Mouse (Mus musculus): ENCODE measurements around the gene Idh3g.

Gene Idh3g

DNA sequence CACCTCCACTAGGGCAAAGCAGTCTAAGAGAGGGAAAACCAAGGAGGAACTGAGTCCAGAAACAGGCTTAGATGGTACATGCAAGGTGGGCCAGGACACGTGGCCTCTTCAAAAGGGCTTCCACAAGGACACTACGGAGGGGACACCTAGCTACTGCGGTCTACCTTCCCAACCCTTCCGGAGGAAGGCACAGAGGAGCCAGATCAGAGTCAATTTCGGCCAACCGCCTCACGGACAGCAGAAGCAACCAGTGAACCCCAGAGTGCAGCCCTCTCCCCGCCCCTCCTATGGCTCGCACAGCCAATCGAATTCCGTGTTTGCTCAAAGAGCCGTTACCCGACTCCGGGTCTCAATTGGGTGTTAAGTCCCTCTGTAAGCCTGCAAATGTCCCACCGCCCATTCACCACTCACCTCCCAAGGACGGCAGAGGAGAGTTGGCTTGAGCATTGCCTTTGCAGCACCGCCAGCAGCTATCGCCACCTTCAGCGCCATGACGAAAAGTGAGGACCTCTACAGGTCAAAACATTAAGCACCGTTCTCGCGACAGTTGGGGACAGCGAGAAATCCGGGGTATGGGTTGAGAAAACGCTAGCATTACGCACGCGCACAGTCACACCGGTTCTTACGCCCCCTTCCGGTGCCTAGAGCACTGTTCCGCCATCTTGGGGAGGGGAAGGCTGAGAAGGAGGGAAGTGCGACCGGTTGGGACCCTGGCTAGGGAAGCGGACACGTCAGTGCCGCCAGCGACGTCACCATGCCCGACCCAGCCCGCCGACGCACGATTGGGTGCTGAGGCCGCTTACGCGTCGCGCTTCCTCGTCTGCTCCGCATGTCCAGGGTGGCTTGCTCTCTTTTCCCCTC is at the start of gene Idh3g, which contains the start of gene Ssr4:
Gene Idh3g (minus strand): TSS at position 534 of the 861 bp plus-strand sequence.
Gene Ssr4 (plus strand): TSS at position 665 of the 861 bp plus-strand sequence.
- DNase-seq: peak; percentile 95

DNA sequence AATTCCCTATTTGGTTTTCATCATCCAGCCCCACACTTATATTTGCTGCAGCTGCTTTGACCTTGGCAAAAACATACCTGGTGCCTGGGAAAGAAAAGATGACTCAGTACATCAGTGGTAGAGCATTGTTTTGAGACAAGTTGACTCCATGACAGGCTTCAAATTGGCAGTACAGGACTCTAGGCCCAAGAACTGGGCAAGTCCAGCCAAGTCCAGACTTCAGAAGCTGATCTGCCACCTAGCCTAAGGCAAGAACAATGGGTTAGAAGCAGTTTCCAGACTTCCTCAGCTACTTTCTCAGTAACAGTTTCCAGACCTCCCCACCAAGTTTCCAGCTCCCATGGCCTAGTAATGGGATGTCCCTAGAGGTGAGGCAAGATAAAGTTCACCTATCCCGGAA is 49.0 kb upstream of the Idh3g start:
- no peak for DNase-seq

DNA sequence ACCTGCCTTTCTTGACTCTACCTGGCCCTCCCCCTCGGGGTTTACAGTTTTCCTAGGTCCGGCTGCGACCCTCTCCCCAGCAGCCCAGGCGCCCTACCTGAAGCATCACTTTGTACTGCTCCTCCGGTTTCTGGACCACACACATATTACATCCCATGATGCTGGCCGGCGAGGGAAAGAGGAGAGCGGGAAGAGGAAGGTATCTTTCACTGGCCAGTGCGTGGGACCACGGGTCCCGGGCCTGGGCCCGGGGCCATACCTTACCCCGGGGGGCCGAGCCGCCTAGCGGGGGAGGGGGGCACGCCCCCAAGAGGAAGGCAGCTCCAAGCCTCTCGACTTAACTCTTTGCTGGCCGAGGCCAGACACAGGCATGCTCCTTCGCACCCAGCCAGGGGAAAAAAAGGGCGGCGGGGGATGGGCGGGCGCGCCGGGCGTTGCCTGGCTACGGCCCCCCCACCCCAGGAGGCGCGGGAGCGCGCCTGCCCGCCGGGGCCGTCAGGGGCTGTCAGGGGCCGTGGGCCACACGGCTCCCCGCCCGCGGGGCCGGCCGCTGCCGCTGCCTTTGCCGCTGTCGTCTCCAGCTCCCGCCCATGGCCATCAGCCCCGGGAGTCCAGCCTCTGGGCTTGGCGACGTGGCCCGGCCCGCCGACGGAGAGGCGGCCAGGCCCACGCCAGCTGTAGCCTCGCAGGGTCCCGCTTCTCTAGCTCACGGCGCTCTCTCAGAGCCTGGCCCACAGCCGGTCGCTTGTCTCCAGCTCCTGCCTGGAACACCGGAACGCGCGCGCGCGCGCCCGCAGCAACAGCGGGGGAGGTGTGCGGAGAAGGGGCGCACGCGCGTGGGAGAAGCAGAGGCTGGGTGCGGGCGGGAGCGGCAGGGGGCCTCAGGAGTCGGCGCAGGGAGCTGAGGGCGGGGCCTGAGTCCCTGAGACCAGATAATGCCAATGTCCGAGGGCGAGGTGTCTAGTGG is 37.8 kb upstream of the Idh3g start, which contains the start of gene Pdzd4:
Gene Pdzd4 (minus strand): TSS at position 785 of the 967 bp plus-strand sequence.
- peak; percentile 73 for DNase-seq

DNA sequence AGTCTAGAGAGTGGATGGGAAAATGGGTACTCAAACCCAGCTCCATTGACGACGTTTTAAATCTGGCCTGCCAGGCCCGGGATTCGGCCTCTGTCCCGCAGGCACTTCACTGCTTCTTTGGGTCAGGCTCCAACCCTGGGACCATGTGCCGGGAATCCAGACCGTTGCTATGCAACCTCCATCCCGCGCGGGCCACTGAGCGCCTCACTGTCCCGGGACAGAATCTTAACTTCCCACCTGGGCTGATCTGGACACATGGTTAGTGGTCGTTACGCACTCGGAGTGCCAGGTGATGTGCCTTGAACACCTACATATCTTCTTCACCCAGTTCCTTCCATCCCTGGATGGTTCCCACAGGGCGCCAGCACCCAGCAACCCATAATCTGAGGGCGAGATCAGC is 37.0 kb upstream of the Idh3g start:
- peak; percentile 15 for DNase-seq

DNA sequence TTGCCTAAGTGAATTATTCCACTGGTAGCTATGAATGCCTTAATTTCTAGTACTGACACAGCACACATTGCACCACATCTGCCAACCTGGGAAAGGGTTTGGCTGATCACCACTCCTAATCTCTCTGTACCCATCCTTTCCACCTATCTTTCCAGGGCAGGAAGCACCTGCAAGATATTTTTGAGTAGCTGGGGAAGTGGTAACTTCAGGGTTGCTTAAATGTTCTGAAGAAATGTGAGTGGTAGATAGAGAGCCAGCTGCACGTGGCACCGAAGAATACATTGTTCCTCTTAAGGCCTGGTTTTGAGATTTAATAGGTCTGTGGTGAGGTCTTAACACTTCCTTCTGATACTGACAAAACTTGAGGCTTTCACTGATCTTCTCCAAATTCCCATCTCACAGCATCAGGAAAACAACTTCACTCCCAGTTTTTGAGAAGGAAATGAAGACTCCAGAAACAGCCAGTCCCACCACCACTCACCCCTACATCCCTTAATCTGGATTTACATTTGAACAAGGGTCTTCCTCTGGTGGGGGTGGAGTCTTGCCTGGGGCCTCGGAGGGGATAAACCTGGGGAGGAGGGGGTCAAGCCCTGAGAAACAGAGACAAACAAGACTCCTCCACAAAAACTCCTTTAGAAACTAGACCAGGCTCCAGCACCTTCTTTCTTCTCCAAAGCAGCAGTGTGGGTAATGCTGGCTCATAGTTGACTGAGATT is 30.1 kb upstream of the Idh3g start:
- no peak for DNase-seq

DNA sequence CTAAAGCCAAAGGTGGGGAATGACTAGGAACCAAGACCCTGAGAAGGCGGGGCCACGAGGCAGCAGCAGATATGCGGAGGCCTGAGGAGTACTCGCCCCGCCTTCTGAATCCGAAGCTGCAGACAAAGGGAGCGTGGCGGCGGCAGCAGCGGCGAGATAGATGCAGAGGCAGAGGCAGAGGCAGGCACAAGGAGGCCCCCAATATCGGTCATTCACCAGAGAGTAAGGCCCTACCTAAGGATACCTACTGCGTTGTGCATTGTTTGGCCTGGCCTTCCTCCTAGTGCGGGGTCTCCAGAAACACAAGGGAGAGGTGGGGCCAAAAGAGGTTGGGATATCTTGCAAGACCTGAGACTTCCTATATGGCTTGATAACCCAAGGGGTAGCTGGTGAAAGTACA is 28.4 kb upstream of the Idh3g start:
- DNase-seq: no peak

DNA sequence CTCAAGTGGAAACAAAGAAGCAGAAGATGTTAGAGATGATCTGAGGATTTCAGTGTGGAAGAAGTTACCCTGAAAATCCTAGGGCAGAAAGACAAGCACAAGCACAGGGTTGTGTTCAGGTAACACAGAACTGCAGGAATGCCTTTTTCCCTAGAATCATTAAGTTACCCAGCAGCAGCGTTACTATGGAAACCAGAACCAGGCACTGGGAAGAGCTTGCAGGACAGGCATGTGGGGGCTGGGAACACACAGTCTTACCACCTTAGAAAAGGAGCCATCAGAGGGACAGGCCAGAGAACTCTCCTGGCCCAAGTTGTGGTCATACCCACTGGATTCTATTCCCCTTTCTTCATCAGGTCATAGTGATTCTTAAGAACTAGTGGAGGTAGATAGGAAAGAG is 19.1 kb upstream of the Idh3g start:
- no peak for DNase-seq

DNA sequence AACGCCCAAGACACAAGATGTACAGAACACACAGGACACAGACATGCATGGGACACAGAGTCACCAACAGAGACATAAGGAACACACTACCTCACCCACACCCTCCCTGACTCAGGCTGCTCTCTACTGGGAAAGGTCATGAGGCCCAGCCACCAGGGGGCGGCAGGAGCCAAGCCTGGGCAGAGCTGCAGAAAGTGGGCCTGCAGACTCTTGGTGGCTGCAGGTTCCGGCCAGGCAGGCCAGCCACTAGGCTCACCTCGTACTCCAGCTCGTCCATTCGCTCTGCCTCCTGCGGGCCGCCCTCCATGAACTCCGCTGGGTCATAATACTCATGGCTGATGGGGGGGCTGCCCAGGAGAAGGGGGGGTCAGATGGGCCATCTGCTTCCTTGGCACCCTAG is 11.8 kb upstream of the Idh3g start:
- peak; percentile 86 for DNase-seq

DNA sequence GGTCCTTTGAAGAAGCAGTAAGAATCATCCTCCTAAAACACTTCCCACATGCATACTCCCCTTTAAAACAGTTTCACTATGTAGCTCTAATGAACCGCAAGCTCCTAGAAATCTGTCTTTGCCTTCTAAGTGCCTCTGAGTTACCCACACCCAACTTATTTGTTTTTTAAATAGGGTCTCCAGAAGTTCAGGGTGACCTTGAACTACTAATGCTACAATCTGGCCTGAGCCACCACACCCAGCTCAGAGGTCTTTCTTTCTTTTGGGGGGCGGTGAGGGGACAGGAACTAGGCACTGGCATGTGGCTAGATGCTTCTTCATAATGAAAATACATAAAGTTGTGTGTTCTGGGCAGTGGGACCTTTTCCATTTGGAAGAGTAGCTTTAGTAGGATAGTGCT is 10.8 kb upstream of the Idh3g start:
- no peak for DNase-seq

DNA sequence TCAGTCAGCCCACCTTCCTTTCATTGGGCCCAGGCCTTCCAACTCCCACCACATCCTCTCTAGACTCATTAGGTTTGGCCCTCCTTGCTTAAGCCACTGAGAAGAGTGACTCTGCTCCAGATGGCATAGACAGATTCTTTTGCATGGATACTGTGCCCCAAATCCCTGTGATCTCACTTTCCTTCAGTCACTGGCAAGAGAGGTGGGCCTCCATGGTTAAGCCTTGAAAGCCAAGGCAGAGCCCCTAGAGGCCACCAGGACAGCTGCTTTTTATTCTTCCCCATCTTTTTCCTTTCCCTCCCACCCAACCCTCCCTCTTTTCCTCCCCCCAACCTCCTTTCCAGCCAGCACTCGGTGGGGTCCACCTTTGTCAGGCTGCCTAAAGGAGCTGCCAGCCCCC is 6.8 kb upstream of the Idh3g start:
- no peak for DNase-seq

DNA sequence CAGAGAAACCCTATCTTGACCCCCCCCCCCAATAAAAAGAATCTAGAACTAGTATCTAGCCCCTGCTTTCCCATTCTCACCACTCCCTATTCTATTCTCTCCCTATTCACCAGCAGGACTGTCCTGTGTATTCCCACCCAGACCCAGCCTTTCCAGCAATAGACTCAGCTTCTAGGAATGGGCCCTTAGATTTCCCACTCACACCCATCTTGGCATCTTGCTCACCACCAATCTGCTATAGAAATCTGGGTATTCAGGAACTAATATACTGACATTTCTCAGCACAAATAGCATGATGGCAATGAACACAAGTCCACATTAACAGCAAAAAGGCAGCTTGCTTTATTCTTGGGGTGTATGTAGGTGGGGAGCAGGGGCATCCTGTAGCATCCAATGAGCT is 6.3 kb upstream of the Idh3g start:
- DNase-seq: no peak

DNA sequence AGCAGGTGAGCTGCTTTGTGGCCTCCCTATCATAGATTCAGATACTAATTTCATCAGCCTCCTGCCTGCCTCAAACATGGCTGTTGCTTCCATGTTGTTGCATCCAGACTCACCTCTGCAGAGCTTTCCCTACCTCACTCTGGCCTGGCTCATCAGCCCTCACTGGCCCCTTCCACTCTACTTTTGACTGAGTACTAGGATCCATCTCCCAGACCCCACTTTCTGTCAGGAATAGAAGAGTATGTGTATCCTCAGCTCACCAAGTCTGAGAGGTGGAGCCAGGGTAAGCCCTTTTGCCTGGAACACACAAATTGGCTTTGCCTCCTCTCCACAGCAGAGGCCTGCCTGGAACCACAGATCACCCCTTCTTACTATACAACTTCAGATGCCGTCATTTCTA is 1.8 kb upstream of the Idh3g start:
- no peak for DNase-seq

DNA sequence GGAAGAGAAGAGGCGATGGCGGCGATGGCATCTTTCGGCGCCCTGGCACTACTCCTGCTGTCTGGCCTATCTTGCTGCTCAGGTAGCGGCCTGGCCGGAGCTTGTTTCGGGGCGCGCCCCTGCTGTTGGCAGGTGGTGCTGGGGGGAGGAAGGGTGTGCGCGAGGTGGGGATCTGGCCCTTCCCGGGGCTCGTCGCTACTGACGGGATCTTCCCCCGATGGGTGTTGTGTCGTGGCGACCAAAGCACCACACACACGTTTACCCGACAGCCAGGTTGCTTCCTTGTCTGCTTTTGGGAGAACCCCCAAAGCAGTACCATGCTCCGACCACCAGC is 495 bp upstream of the Idh3g start:
- no peak for DNase-seq

DNA sequence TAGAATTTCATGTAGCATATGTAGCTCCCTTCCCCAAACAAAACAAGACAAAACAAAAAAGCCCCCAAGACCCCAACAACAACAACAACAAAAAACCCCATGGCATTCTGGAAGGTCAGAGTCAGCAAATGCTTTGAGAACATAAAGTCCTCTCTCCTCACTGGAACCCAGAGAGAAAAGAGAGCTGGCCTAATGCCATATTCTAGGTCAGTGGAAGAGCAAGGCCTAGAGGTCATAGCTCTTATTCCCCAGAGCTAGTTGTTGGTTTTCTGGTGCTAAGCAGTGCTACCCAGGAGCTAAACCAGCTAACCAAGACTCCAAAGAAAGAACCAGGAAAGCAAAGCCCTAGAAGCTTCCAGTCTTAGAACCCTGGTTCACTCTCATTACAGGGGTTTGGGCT is 1.0 kb downstream of the Idh3g start:
- no peak for DNase-seq

DNA sequence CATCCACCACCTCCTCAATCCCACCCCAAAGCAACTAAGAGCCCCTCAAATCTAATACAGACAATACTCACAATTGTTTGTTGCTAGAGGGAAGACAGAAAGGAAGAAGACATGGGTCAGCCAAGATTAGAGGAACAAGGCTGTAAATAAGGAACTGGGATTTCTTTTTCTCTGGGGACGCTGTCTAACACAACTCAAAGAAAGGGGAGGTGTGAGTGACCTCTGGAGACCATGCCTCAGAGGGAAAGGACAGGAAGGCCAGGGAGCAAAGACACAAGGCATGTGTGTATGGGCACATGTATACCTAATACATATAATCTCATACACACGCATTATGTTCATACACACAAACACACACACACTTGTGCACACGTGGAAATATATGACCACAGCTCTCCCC is 4.5 kb downstream of the Idh3g start:
- DNase-seq: no peak

DNA sequence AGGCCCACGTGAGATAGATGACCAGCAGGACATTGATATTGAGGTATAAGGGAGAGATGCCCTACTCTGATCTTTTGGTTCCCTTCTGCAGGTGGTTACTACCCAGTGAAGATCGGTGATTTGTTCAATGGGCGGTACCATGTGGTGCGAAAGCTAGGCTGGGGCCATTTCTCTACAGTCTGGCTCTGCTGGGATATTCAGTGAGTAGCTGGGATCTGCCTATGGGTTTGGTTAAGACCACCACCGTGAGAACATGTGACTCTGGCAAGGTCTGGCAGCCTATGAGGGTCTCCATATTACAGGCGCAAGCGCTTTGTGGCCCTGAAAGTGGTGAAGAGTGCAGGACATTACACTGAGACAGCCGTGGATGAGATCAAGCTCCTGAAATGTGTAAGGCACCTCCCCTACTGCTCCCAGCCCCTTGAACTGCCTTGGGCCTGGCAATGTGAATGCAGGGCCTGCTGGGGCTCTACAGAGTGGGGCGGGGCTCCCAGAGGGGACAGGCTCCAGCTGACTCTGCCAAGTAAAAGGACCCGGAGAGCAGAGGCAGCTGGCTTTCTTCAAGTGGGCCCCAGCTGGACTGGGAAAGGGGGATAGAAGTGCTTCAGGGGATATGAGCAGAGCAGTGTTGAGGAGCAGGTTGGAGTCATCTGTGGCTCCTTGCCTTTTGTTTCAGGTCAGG is 11.8 kb downstream of the Idh3g start:
- DNase-seq: no peak

DNA sequence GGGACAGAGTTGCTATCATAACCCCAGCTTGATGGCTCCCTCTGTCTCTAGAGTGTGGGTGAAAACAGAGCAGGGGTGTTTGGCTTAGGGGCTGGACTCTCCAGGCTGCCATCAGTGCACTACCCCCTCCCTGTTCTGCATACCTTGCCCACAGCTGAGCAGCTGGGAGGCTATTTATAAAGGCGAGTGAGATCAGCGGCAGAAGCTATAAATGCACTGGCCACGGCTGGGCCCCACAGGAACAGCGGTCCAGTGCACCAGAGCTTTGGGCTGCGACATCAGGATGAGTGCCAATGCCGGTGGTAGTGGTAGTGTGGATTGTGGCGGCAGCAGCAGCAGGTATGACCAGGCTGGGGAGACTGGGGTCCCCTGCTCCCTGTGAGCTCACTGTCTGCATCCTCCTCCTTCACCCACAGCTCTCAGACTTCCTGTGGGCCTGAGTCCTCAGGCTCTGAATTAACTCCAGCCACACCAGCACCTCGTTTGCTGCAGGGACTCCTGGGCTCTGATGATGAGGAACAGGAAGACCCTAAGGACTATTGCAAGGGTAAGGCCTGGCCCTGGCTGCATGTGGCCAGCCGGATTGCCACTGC is 12.4 kb downstream of the Idh3g start, which contains the start of gene Srpk3:
Gene Srpk3 (plus strand): TSS at position 238 of the 593 bp plus-strand sequence.
- no peak for DNase-seq

DNA sequence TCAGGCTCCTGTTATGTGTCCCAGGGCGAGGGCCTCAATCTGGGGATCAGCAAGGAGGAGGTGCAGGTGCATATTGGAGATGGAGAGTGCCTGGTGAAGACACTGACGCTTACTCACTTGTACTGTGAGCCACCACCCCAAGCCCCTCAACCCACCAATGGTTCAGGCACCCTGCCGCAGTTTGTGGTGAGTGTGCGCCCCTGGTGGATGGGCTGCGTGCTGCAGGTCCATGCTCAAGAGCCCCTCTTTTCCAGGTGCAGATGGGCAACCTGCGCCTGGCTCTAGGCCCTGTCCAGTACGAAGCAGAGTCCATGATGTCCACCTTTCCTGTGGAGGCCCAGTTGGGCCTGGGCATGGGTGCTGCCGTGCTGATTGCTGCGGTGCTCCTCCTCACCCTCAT is 19.4 kb downstream of the Idh3g start:
- no peak for DNase-seq

DNA sequence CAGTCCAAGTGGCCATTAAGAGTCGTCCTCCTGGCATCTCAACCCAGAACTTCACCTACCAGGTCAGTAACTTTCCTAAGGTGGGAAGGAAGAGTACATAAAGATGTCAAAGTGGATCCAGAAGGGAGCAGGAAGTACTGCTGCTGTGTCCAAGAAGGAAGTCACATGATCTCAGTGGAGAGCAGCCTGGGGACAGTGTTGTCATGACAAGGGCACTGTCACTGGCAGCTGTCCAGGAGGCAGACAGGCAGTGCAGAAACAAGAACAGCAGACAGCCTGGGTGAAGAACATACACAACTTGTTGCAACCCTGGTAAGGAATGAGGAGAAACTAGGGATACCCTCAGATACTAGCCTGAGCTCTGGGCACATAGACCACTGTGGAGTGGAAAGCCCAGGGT is 21.4 kb downstream of the Idh3g start:
- DNase-seq: no peak

DNA sequence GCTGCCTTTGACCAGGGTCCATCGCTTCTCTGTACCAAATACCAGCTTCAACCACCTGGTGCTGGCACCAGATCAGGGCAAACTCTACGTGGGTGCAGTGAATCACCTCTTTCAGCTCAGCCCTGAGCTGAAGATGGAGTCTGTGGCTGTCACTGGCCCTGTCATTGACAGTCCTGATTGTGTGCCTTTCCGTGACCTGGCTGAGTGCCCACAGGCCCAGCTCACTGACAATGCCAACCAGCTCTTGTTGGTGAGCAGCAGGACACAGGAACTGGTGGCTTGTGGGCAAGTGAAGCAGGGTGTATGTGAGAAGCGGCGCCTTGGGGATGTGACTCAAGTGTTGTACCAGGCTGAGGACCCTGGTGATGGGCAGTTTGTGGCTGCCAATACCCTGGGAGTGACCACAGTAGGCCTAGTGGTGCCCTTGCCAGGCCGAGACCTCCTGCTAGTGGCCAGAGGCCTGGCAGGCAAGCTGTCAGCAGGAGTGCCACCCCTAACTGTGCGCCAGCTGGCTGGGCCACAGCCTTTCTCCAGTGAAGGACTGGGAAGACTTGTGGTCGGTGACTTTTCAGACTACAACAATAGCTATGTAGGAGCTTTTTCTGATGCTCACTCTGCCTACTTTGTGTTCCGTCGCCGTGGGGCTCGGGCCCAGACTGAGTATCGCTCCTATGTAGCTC is 27.9 kb downstream of the Idh3g start:
- DNase-seq: peak; percentile 69
